Mouse (Mus musculus) adrenal gland, adult (tissue): ENCODE measurements around the gene Ncor2.
A peak's percentile ranks its signal among the peaks of the same experiment; 100 is the strongest.

Source experiments
- DNase-seq, 2 experiments: peaks; one replicate each; pipeline ENCODE4 v3.0.0; 2022 to 2023; ENCODE audit warnings: low spot score in 1 of 2; ENCODE audit not compliant: inconsistent age in 2 of 2

The Ncor2 gene

GRCm38 (mm10) chr5:125172831-125173615 is 6.0 kb downstream of the Ncor2 start:
- DNase-seq, result peak; percentile 40 to 80

GRCm38 (mm10) chr5:125171259-125171658 is 7.8 kb downstream of the Ncor2 start:
- peak in 1 of 2 experiments; percentile 47 for DNase-seq

DNA sequence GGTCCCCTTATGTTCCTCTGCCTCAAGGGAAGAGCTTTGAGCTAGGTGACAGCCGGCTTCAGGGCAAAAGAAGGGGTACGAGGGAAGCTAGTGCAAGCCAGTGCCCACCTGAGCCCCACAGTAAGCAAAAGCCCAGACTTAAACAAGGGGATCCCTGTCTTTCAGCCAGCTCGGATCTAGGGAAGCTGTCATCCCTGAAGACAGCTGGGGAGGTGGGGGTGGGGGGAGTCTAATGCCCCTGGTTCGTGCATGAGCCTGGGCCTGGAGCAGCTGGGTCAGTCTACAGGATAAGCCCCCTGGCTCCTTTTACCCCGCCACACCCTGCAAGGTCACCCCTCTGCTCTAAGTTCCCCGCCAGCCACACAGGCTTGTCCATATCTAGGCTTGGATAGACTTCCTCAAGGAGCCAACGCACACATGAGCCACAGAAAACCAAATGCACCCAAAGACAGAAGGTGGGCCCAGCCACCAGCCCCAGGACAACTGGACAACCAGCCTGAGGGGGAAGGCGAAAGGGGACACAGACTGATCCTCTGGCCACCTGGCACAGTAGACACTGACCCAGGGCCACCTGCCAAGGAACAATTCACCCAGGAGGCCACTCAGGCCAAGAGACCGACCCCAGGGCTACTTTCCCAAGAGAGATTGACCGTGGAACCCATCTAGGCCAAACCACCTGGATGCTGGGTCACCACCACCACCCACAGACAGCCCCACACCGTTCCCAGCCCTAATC is 8.7 kb downstream of the Ncor2 start:
- DNase-seq, result peak in 1 of 2 experiments; percentile 56

DNA sequence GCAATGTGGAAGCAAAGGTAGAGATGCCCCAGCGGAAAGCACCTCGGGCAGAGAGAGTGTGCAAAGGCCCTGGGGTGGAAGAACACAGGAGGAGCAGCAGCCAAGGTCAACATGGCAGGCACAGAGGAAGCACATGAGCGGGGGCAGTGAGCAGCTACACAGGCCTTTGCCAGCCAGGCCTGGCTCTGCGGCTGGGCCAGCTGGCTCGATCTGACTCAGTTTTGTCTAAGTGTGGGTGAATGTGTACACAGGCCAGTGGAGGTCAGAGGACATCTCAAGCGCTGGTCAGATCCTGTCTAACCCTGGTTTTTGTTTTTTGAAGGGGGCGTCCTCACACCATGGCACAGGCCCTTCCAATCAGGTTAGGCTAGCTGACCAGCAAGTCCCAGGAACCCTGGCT is 10.9 kb downstream of the Ncor2 start:
- DNase-seq, result peak; percentile 51 to 81

- peak in 1 of 2 experiments; percentile 51 for DNase-seq
Measured at GRCm38 (mm10) chr5:125167524-125167923, 11.5 kb downstream of the Ncor2 start.

DNA sequence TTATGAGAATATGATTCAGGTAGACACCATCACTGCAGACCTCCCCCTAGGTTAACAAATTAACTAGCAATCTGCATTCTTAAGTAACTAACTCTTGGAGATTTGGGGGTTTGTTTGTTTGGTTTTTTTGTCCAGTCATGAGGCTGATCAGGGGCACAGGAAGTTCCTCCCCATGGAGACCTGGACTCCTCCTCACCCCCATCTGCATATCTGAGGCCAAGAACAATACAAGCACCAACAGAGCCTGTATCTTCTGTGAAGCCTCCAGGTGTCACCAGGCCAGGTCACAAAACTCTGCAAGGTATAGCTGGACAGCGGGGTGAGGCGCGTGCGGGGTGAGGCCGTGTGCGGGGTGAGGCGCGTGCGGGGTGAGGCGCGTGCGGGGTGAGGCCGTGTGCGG is 13.0 kb downstream of the Ncor2 start:
- DNase-seq, result no peak

- DNase-seq, result peak; percentile 88 to 93
Measured at GRCm38 (mm10) chr5:125164465-125165167, 14.4 kb downstream of the Ncor2 start.

- DNase-seq, result peak; percentile 43 to 73
Measured at GRCm38 (mm10) chr5:125163441-125164050, 15.5 kb downstream of the Ncor2 start.

GRCm38 (mm10) chr5:125162461-125162860 is 16.6 kb downstream of the Ncor2 start:
- no peak for DNase-seq

DNA sequence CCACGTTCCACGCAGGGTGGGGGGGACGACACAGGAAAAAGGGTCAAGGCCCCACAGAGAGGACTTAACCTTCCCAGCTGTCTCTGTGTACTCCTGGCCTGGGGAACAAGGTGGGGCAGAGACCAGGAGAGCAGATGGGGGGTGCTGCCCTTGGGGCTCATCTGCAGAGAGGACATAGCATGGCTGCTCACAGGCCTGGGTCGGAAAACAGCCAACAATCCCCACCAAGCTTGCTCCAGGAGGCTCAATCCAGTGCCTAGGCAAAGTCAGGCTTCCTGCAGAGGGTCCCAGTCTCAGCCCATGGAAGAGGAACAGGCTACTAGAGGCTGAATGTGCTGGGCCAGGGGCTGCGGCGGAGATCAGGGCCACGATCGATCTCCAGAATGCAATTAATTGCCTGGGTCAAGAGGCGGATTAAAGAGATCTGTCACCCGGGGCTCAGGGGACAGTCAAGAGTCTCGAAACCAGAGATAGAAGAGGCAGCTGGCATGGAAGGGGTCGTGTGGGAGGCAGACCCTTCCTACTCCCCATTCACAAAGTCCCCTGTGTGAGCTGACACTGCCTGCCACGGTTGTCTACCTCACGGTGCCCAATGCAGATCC is 19.1 kb downstream of the Ncor2 start:
- DNase-seq, result no peak

DNA sequence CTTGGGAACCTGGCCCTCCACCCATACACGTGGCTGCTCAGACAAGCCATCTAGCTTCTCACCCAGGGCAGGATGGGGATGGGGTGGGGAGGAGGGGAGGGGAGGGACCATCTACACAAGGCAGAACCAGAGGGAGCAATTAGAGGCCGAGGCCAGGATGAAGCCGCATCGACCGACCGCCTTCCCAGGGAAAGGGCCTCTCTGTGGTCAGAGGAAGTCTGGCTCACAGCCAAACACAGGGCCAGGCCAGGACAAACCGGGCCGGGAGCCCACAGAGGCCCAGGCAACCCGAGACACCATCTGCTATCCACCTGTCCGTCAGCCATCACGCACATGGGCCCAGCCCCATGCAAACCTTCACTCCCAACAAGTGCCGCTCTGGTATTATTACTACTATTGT is 19.7 kb downstream of the Ncor2 start:
- peak; percentile 87 to 93 for DNase-seq

- peak; percentile 83 to 92 for DNase-seq
Measured at GRCm38 (mm10) chr5:125158232-125158961, 20.6 kb downstream of the Ncor2 start.

GRCm38 (mm10) chr5:125157375-125158033 is 21.5 kb downstream of the Ncor2 start:
- DNase-seq, result peak in 1 of 2 experiments; percentile 75

- DNase-seq, result peak in 1 of 2 experiments; percentile 66
Measured at GRCm38 (mm10) chr5:125156418-125157205, 22.4 kb downstream of the Ncor2 start.

GRCm38 (mm10) chr5:125155451-125155850 is 23.6 kb downstream of the Ncor2 start:
- no peak for DNase-seq

GRCm38 (mm10) chr5:125154989-125155388 is 24.0 kb downstream of the Ncor2 start:
- peak in 1 of 2 experiments; percentile 75 for DNase-seq

- no peak for DNase-seq
Measured at GRCm38 (mm10) chr5:125154178-125154577, 24.8 kb downstream of the Ncor2 start.

DNA sequence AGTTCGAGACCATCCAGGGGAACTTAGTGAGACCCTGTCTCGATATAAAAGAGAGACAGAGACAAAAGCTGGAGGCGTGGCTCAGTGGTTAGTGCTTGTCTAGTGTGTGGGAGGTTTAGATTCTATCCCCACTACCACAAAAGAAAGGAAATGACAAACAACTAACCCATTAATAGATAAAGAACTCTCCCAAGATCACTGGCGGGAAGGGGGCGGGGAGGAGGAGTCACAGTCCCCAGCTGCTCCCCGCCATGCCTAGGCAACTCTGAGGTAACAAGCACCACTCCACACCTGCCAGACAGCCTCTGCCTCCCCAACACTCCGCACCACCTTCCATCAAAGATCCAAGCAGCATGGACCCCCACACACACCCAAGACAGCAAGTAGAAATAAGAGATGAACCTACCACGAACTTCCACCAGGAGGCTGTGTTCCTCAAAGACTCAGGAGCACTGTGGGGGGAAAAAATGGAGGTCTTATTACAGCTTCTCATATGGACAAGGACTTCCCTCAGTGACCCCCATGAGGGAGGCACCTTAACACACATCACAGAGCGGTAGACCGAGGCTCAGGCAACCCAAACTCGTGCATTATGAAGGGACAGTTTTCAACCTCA is 25.7 kb downstream of the Ncor2 start:
- DNase-seq, result no peak
